Mouse (Mus musculus): ENCODE measurements around the gene Stk40. TPM values are rescaled to one million over a fixed set of nuclear protein-coding genes. Genes with fewer than 3 reads are reported as not detected.
"Not testable (repeated sequence)": the region's sequence is repeated elsewhere in the genome, so short reads cannot be mapped to it uniquely, and the experiment has no call there.

Stk40 gene
- polyA plus RNA-seq, 1 experiment from 2014 or later = 13.9 TPM

DNA sequence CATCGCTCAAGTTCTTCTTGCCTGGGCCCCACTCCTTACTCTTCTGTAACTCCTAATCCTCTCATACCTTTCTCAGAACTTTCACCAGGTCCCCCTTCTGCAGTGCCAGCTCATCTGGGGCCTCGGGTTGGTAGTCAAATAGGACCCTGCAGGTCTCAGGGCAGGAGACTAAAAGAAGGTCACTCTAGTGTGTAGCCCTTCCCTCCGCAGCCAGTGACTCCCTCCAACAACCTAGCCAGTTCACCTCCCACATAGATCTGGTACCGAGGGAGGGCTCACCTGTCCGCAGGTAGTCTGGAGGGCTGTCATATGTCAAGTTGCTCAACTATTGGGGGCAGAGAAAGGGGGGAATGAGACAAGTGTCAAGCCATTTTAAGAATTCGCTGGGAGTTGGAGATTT, 57.7 kb downstream of the Stk40 start:
- DNase-seq = no peak
- 79% methylated on average over 6 of the region's 6 CpGs for WGBS (ENCODE audit: insufficient replicate concordance)

DNA sequence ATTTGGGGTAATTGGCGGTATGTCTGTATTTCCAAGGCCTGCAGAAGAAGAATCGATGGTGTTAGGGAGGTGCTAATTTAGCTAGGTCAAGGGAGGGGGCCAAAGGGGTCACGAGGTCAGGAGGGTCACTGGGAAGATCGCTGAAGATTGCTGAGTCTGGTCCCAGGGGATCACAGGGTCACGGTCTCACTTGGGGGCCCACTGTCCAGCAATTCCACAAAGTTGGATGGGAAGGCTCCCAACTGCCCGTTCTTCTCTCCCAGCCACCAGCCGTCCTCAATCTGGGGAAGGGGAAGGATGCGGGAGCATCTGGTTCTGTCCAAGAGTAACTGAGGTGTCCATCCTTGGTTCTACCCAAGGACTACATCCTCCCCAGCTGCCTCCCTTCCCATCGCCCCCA, 58.2 kb downstream of the Stk40 start:
- Histone ChIP-seq H3K9ac (0 out of 2 replicates have a peak overlapping the region, but pooled peaks have one; percentile 81), H3K4me3 (replicated peaks) (peak overlapping the region; percentile 67; the same call in 1 of the 2 replicates), H3K4me1 (replicated peaks) (peaks cover 37% of the 10 kb centered on the region), H3K27me3 (no peaks in the 10 kb centered on the region), H3K9me3 (replicated peaks) (no peaks in the 10 kb centered on the region), H3K4me2 (peak overlapping the region; percentile 97), H3K27ac (no peak overlapping the region), H3K36me3 (peaks cover 21% of the 10 kb centered on the region)
- WGBS (ENCODE audit: insufficient replicate concordance) = 63% methylated on average over 9 of the region's 9 CpGs
- DNase-seq (no peak), ATAC-seq (ENCODE audit: low read depth) (no peak)

More for the DNA sequence above, 57.7 kb downstream of the Stk40 start:
- no peak overlapping the region for H3K27ac ChIP-seq
- peaks cover 32% of the 10 kb centered on the region for H3K4me1 ChIP-seq (replicated peaks)
- H3K27me3 ChIP-seq = no peaks in the 10 kb centered on the region
- no peak overlapping the region for H3K9ac ChIP-seq
- peaks cover 15% of the 10 kb centered on the region for H3K36me3 ChIP-seq
- ATAC-seq (ENCODE audit: low read depth) = no peak
- no peak overlapping the region for H3K4me3 ChIP-seq (replicated peaks)
- H3K4me2 ChIP-seq = no peak overlapping the region
- H3K9me3 ChIP-seq (replicated peaks) = no peaks in the 10 kb centered on the region

DNA sequence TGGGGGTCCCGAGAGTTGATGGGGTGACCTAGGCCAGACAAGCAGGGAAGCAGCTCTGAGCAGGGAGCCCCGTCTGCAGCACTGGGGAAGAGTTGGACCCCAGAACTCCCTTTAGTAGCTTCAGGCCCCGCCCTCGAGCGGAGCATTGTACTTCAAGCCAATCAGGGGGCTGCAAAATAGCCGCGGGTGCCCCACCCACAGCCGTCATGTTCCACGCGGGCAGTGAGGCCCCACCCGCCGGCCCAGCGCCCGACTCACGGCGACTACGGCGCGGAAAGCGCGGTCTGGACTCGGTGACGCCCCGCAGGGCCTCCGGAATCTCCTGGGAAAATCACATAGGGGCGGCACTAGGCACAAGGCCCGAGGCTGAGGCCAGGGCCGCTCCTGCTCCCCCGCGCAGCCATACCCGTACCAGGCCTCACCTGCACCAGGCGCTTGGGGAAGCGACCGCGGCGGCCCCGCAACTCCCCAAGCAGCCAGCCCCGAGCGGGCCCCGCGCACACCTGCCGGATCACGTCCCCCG, 58.8 kb downstream of the Stk40 start:
- Histone ChIP-seq H3K9me3 (replicated peaks) (no peaks in the 10 kb centered on the region), H3K4me1 (replicated peaks) (peaks cover 40% of the 10 kb centered on the region), H3K36me3 (peaks cover 27% of the 10 kb centered on the region), H3K9ac (peak overlapping the region; percentile 81), H3K27me3 (no peaks in the 10 kb centered on the region), H3K4me2 (peak overlapping the region; percentile 97), H3K27ac (peak overlapping the region; percentile 66), H3K4me3 (replicated peaks) (peak overlapping the region; percentile 67)
- WGBS (ENCODE audit: insufficient replicate concordance) = 1% methylated on average over 44 of the region's 44 CpGs
- ATAC-seq (ENCODE audit: low read depth) = peak; percentile 83
- peak; percentile 73 for DNase-seq

DNA sequence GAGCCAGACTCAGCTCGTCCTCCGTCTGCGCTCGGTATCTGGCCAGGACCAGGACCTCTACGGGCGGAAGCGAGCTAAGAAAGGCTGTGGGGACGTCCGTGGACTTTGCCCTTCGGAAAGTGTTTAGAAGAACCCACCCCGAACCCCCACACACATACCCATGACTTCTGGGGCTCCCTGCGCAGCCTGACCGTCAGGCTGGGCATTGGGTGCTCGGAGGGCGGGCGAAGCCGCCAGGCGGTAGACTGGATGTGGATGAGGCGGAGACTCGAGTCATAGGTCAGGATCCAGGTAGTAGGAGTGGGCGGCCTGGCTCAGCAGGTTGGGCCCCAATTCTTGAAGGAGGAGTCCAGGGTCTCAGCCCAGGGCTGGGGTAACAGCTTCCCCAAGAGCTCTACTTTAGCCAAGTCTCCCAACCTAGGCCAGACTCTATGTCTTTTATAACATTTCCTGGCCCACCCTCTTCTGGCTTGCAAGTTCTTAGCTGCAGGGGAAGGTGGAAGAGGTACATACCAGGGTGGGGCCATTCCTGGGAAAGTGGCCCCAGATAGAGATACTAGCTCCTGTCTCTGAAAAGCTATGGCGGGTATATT, 59.4 kb downstream of the Stk40 start, which contains the start of gene Sh3d21:
TSS of gene Sh3d21 (minus strand) at position 425 of the 593 bp plus-strand sequence.
- no peak for DNase-seq
- H3K4me3 ChIP-seq (replicated peaks) = peak within 1 kb of the TSS; percentile 67
- H3K9me3 ChIP-seq (replicated peaks) = no peaks in the 10 kb centered on the region
- H3K4me1 ChIP-seq (replicated peaks) = peaks cover 37% of the 10 kb centered on the region
- H3K36me3 ChIP-seq = peaks cover 32% of the 10 kb centered on the region
- ATAC-seq (ENCODE audit: low read depth) = peak; percentile 55
- H3K9ac ChIP-seq = peak within 1 kb of the TSS; percentile 81
- H3K27me3 ChIP-seq = no peaks in the 10 kb centered on the region
- H3K4me2 ChIP-seq = peak within 1 kb of the TSS; percentile 97
- WGBS (ENCODE audit: insufficient replicate concordance) = 6% methylated on average over 22 of the region's 22 CpGs
- peak within 1 kb of the TSS; percentile 66 for H3K27ac ChIP-seq

DNA sequence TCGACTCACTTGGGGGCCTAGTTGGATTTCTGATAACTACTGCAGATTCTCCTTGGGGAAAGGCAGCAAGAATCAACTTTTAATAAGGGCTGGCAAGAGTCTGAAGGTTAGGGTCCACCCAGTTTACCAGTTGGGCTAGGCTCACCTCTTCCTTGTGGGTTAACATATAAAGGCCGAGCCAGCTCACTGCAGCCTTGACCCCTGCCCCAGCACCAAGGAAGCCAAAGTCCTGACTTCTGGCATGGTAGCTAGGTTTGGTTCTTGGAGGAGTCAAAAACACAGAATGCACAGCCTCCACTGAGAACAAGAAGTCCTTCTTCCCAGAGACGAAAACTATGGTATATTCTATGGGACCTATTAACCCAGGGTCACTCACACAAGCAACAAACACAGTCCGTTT, 59.9 kb downstream of the Stk40 start:
- Histone ChIP-seq H3K9me3 (replicated peaks) (no peaks in the 10 kb centered on the region), H3K36me3 (peaks cover 38% of the 10 kb centered on the region), H3K27me3 (no peaks in the 10 kb centered on the region), H3K27ac (peak overlapping the region; percentile 66; the same call in 1 of the 2 replicates), H3K4me2 (peak overlapping the region; percentile 97), H3K4me1 (replicated peaks) (peaks cover 36% of the 10 kb centered on the region), H3K4me3 (replicated peaks) (0 out of 2 replicates have a peak overlapping the region, but pooled peaks have one; percentile 67), H3K9ac (peak overlapping the region; percentile 81)
- no peak for DNase-seq
- 53% methylated on average over 4 of the region's 4 CpGs for WGBS (ENCODE audit: insufficient replicate concordance)
- no peak for ATAC-seq (ENCODE audit: low read depth)

DNA sequence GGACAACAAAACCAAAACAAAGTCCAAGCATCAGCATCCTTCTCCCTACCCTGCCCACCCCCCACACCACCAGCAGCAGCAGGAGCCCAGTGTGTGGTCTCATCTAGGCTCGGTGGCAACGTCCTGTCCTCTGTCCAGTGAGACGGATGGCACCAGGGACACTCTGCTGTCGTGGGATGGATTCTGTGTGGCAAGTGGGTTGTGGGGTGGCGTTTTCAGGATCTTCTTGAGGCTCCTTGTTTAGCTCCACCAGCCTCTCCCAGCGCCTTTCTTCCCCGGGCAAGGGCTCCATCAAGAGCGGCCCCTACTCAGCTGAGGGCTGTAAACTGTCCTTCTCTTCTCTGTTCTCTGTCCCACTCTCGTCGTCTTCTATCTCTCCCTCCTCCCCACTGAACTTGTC, 61.3 kb downstream of the Stk40 start:
- not testable (repeated sequence) for H3K9ac ChIP-seq; H3K27ac ChIP-seq; H3K27me3 ChIP-seq; ATAC-seq (ENCODE audit: low read depth); H3K4me3 ChIP-seq (replicated peaks); H3K4me2 ChIP-seq; DNase-seq; H3K9me3 ChIP-seq (replicated peaks)
- Histone ChIP-seq H3K36me3 (peaks cover 52% of the 10 kb centered on the region), H3K4me1 (replicated peaks) (peaks cover 36% of the 10 kb centered on the region)
- 77% methylated on average over 8 of the region's 10 CpGs for WGBS (ENCODE audit: insufficient replicate concordance)

DNA sequence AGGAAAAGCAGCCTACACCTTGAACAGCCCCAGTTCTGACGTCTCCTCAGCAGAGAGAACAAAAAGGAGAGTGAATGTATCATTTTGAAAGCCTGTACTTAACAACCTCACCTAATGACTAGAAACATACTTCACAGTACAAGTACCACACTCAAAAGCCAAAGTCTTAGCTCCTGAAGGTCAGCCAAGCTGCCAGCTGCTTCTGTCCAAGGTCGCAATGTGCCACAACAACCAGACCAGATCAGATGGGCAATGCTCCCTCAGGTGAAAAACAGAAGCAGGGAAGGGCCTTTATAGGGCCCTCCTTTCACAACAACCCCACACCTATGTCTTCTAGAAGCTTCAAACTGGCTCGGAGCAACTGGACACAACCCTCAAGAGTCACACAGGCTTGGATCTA, 62.3 kb downstream of the Stk40 start:
- Histone ChIP-seq H3K9ac (no peak overlapping the region), H3K4me2 (no peak overlapping the region), H3K9me3 (replicated peaks) (no peaks in the 10 kb centered on the region), H3K4me1 (replicated peaks) (peaks cover 36% of the 10 kb centered on the region), H3K36me3 (peaks cover 61% of the 10 kb centered on the region), H3K27me3 (no peaks in the 10 kb centered on the region), H3K4me3 (replicated peaks) (no peak overlapping the region), H3K27ac (no peak overlapping the region)
- ATAC-seq (ENCODE audit: low read depth) (no peak), DNase-seq (no peak)
- 81% methylated on average over 3 of the region's 3 CpGs for WGBS (ENCODE audit: insufficient replicate concordance)

DNA sequence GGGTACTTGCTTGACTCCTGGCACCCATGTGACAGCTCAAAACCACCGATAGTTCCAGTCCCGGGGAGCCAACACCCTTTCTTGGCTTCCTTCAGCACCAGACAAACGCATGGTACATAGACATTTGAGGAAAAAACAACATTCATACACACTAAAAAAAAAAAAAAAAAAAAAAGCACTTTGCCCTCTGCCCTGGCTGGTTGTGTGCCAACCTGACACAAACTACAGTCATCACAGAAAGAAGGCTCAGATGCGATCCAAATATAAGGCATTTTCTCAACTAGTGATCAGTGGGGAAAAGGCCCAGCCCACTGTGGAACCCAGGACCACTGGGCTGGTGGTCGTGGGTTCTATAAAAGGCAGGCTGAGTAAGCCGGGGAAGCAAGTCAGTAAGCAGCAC, 65.1 kb downstream of the Stk40 start:
- no peak overlapping the region for H3K4me2 ChIP-seq
- H3K9me3 ChIP-seq (replicated peaks) = no peaks in the 10 kb centered on the region
- no peak for DNase-seq
- H3K36me3 ChIP-seq = peaks cover 87% of the 10 kb centered on the region
- no peak overlapping the region for H3K9ac ChIP-seq
- WGBS (ENCODE audit: insufficient replicate concordance) = 82% methylated on average over 6 of the region's 6 CpGs
- no peak for ATAC-seq (ENCODE audit: low read depth)
- H3K27ac ChIP-seq = no peak overlapping the region
- H3K27me3 ChIP-seq = no peaks in the 10 kb centered on the region
- H3K4me3 ChIP-seq (replicated peaks) = no peak overlapping the region
- peaks cover 16% of the 10 kb centered on the region for H3K4me1 ChIP-seq (replicated peaks)

DNA sequence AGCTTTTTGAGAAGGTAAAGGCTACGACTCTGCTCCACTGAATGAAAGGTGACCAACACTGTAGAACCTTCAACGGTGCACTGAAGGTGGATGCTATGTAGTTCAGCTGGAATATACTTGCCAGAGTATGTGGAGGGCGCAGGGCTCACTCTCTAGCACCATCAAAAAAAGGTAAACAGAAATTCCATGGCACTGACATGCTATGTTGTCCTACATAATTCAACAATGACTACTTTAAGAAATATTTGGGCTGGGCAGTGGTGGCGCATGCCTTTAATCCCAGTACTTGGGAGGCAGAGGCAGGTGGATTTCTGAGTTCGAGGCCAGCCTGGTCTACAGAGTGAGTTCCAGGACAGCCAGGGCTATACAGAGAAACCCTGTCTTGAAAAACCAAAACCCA, 67.0 kb downstream of the Stk40 start:
- peaks cover 97% of the 10 kb centered on the region for H3K36me3 ChIP-seq

DNA sequence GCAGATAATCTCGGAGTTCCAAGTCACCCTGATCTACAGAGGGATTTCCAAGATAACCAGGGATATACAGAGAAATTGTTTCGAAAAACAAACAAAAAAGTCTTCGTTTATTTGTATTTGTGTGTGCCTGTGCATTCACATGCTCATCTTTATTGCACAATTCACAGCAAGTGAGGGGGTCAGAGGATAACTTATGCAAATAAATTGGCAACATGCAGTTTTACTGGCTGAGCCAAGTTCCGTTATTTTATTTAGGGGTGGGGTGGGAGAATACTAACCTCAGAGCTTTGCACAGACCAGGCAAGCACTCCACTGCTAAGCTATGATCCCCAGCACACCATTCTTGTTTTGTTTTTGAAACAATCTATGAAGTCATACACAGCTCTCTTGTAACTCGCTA, 70.0 kb downstream of the Stk40 start:
- Histone ChIP-seq H3K4me2 (no peak overlapping the region), H3K9me3 (replicated peaks) (no peaks in the 10 kb centered on the region), H3K9ac (no peak overlapping the region), H3K4me3 (replicated peaks) (no peak overlapping the region), H3K36me3 (peaks cover 93% of the 10 kb centered on the region), H3K27me3 (no peaks in the 10 kb centered on the region), H3K27ac (no peak overlapping the region), H3K4me1 (replicated peaks) (no peaks in the 10 kb centered on the region)
- no peak for DNase-seq
- WGBS (ENCODE audit: insufficient replicate concordance) = 81% methylated on average over 5 of the region's 5 CpGs
- ATAC-seq (ENCODE audit: low read depth) = no peak

More for the DNA sequence above, 67.0 kb downstream of the Stk40 start:
- not testable (repeated sequence) for H3K4me3 ChIP-seq (replicated peaks); H3K27me3 ChIP-seq; H3K9ac ChIP-seq; DNase-seq; H3K4me2 ChIP-seq; H3K27ac ChIP-seq; ATAC-seq (ENCODE audit: low read depth); H3K9me3 ChIP-seq (replicated peaks)
- peaks cover 15% of the 10 kb centered on the region for H3K4me1 ChIP-seq (replicated peaks)
- WGBS (ENCODE audit: insufficient replicate concordance) = 91% methylated on average over 5 of the region's 5 CpGs

DNA sequence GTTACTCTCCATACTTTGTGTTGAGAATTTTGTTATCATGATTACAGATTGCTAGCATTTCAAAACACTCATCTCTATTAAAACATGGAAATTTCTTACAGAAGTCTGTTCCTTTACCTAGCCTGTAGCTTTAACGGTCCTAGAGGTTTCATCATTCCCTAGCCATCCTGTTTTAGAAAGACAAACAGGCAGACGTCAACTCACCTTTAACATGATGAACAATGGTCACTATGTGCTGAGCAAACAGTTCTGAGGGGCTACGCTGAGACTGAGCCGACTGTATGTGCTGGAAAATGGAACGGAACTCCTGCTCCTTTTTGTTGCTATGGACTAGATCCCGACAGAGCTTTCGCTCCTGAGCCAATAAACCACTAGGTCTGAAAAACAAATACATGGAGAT, 72.2 kb downstream of the Stk40 start:
- peaks cover 93% of the 10 kb centered on the region for H3K36me3 ChIP-seq
- not testable (repeated sequence) for H3K4me1 ChIP-seq (replicated peaks); H3K27ac ChIP-seq; H3K9me3 ChIP-seq (replicated peaks); H3K4me2 ChIP-seq; DNase-seq; H3K4me3 ChIP-seq (replicated peaks); H3K27me3 ChIP-seq; ATAC-seq (ENCODE audit: low read depth); H3K9ac ChIP-seq
- 79% methylated on average over 7 of the region's 7 CpGs for WGBS (ENCODE audit: insufficient replicate concordance)
